Mouse (Mus musculus) urinary bladder, postnatal 14 days (tissue): Measurements from ENCODE around the gene Olfr1406.
"Not testable (repeated sequence)": the region's sequence is repeated elsewhere in the genome, so short reads cannot be mapped to it uniquely, and the experiment has no call there.

Experiments
- DNase-seq: peaks from one replicate; pipeline ENCODE4 v3.0.0; 2021; ENCODE audit warnings: low spot score

Gene Olfr1406

DNA sequence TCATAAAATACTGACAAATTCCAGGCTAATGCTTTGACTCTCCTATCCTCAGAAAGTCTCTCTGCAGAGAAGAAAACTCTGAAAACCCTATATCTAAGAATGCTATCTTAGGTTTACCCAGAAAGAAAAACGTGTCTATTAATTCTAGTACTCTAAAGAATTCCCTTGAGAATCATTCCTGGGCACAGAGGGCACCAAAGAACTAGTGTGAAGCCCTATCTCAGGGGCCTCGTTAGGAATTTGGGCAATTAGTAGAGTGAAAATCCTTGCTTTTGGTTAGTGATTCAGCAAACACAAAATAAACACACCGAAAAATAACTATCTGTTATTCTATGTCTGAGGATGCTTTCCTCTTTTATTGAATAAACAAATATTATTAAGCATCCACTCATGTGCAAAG is at the start of gene Olfr1406:
TSS of gene Olfr1406 (minus strand) at position 101 of the 400 bp plus-strand sequence.
- DNase-seq = no peak

DNA sequence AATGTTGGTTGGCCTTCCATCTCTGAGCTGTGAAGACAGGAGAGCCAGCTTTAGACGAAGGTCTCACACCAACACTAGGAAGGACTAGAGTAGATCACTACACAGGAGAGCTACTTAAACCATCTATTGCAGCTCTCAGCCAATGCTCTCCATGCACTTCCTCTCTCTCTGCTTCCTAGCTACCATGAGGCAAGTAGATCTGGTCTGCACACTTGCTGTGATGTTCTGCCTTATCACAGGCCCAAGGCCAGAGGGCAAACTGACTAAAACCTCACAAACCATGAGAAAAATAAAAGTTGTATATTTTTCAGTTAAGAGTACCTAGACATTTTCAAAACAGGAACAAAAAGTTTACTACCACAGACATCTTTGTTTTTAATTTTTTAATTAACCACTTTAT is 46.6 kb upstream of the Olfr1406 start:
- DNase-seq = not testable (repeated sequence)

DNA sequence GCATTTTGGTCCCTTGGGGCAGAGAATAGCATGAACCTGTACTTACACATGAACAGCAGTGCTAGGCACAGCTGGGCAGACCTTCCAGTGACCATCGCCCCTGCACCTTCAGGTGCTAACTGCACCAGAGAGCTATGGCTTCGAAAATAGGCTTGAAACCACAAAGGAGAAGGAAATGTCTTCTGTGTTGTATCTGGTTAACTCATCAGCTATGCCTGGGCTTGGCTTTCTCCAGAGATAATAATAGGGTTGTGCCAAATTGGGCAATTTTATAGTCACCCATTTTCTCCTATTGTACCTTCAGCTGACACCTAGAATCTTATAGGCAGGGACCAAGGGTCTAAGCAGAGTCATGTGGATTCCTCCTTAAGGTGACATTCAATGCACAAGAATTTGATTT is 36.6 kb upstream of the Olfr1406 start, which contains the start of gene Fcer1a:
TSS of gene Fcer1a (minus strand) at position 134 of the 400 bp plus-strand sequence.
- no peak for DNase-seq

DNA sequence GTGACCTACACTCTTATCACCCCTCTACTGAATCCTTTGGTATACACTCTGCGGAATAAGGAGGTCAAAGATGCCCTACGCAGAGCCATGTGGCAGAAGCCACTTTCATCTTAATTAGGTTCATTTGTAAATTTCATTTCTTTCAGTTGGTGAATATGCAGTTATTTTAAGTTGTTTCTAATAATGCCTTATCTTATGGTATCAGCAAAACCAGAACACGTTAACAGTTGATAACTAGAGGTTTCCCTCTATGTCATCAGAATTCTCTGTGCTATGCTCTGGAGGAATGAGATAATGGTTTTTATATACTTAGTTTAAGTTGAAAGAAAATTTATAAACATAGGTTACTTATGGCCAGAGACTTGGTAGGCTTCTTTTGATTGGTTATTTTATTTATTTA is 26.0 kb upstream of the Olfr1406 start:
- DNase-seq = no peak

DNA sequence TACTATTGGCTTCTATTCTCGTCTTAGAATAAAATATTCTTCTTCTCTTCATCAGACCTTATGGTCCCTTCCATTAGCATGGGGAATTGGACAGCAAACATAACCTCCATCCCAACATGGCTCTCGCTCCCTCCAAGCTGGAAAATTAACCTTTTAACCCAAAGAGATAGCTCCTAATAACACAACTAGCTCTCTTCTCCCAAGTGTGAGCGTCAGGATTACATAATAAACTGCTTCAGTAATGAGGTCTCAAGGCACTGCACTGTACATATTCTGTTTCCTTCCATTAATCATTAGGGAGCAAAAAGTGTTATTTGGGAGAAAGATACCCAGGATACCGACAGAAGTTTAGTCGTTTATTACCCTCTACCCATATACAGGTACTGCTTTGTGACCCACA is 21.7 kb upstream of the Olfr1406 start, which contains the start of gene Olfr1404:
TSS of gene Olfr1404 (plus strand) at position 301 of the 400 bp plus-strand sequence.
- no peak for DNase-seq

DNA sequence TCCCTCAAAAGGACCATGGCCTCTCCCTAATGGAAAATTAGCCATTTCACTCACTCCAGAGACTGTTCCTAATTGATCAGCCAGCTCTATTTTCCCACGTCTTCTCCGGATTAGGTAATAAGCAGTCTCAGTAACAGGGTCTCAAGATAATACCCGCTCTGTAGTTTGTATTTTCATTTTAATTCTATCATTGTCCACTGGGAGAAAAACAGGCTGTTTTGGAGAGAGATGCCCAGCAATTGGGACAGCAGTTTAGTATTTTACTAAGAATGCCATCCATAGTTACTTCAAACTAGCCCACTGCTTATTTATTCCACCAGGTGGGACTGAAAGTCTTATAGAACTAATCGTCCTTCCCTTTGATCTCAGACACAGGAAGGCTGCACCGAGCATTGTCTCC is 7.1 kb upstream of the Olfr1406 start, which contains the start of gene Olfr218:
TSS of gene Olfr218 (plus strand) at position 301 of the 400 bp plus-strand sequence.
- no peak for DNase-seq

DNA sequence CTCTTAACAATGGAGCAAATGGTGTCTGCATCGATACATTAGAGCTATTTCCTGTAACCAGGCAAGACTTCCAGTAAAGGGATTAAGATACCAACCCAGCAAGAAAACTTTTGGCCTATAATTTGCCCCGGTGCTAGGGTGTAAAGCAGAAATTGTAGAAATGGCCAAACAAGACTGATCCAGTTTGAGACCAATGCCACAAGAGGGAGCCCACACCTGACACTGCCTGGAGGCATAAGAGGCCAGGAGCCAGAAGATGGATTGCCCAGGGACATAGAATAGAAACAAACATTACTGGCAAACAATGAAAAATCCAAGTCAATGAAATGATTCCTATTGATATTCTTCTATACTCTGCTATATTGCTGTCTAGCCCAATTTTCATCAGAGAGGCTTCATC is 5.9 kb upstream of the Olfr1406 start:
- DNase-seq = no peak

DNA sequence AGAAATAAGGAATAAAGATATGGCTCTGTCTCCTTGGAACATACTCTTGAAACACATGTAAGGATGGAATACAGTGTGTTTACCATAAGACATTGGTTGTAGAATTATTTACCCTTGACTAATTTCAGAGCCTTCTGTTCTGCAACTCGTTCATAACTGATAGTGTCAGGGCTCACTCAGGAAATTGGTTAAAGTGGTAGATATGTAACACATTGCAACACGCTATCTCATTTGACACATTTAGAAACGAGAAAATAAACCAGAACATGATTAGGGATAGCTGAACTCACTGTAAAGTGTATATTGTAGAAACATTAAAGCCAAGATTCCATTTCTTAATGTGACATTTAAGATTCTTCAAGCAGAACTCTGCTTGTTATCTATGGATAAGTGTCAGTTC is 1.6 kb upstream of the Olfr1406 start:
- DNase-seq = no peak

DNA sequence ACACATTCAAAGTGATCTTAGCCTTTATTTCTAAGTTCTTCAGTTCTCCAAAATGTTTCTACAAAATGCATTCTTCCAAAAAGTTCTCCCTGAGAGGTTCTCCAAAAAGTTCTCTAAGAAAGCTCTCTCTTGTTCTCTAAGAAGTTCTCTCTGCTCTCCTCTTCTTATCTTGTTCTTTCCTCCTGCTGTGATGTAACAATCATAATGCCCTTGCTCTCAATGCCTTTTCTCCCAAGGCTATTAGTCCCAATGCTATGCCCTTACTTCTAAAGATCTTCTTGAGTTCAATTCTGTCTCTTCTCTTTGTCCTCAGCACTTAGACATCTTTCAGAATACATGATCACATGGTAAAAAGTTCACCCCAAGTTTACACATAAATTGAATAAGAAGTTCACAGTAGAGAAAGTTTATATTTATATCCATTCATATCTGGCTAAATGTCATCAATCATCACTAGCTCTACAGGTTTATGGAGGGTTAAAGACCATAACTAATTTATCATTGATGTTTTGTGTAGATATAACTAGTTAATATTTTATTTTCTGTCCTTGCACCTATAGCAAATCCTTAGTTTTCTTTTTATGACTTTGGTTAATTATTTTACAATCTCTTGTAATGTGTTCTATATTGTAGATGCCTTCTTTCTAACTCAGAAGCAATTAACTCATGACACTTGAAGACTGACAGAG is 16.1 kb downstream of the Olfr1406 start:
- DNase-seq = no peak

DNA sequence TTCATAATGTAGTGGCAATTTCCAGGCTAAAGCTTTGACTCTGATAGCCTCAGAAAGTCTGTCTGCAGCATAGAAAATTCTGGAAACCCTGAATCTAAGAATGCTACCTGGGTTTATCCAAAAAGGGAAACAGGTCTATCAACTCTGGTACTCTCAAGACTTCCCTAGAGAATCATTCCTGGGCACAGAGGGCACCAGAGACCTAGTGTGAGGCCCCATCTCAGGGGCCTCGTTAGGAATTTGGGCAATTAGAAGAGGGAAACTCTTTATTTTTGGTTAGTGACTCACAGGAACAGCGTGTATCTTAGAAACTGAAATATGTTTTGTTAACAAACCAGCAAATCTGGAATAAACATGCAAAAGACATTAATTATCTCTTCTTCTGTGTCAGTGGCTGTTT is 53.2 kb downstream of the Olfr1406 start, which contains the start of gene Olfr1408:
TSS of gene Olfr1408 (minus strand) at position 101 of the 400 bp plus-strand sequence.
- no peak for DNase-seq
